Mouse (Mus musculus) limb, embryonic 13.5 days (tissue): Measurements from ENCODE around the gene Pigv. TPM values are rescaled to one million over a fixed set of nuclear protein-coding genes. Genes with fewer than 3 reads are reported as not detected.

Experiments
- ATAC-seq: fragments of 200-750 bp; cut with Nextera tagmentation; 2 replicates; pipeline ENCODE4 v1.8.0; 2017; ENCODE audit warnings: low read depth, moderate number of reproducible peaks, moderate TSS enrichment; ENCODE audit not compliant: low FRiP score
- H3K27ac ChIP-seq: fragments of 300-500 bp; sonication (generic); 2 replicates; pipeline ENCODE4 v1.5.1; 2015; ENCODE audit warnings: inconsistent platforms, mild to moderate bottlenecking, moderate library complexity
- H3K27me3 ChIP-seq: fragments of 300-500 bp; sonication (generic); 2 replicates; pipeline ENCODE4 v1.6.1; 2015; ENCODE audit warnings: mild to moderate bottlenecking, inconsistent platforms
- H3K36me3 ChIP-seq: fragments of 300-500 bp; sonication (generic); 2 replicates; pipeline ENCODE4 v1.6.1; 2015; ENCODE audit warnings: inconsistent platforms, mild to moderate bottlenecking, moderate library complexity
- H3K4me1 ChIP-seq: fragments of 300-500 bp; sonication (generic); 2 replicates; pipeline ENCODE4 v1.6.1; 2015; ENCODE audit warnings: inconsistent platforms
- H3K4me2 ChIP-seq: fragments of 300-500 bp; sonication (generic); replicated peaks from 2 replicates; pipeline ENCODE4 v1.6.1; 2015; ENCODE audit warnings: inconsistent platforms, mild to moderate bottlenecking, moderate library complexity
- H3K4me3 ChIP-seq: fragments of 300-500 bp; sonication (generic); 2 replicates; pipeline ENCODE4 v1.5.1; 2015; ENCODE audit warnings: moderate library complexity, mild to moderate bottlenecking, inconsistent platforms
- H3K9ac ChIP-seq: fragments of 300-500 bp; sonication (generic); 2 replicates; pipeline ENCODE4 v1.6.1; 2015; ENCODE audit warnings: mild to moderate bottlenecking, inconsistent platforms
- H3K9me3 ChIP-seq: fragments of 300-500 bp; sonication (generic); 2 replicates; pipeline ENCODE4 v1.6.1; 2016; ENCODE audit warnings: inconsistent platforms
- WGBS: fragments of 180-500 bp; shearing (Covaris S2); methylation state at CpG from one replicate; pipeline ENCODE4 v1.1.7; 2015; 5-methylcytosine and 5-hydroxymethylcytosine counted together
- polyA plus RNA-seq: library from polyadenylated mRNA; unstranded; fragments of >200 nt; fragmentation: Nextera tagmentation; extraction: Ambion mirVana; gene quantifications from 2 replicates; pipeline ENCODE4 v1.2.1, GENCODE M21; 2015

Pigv gene
- polyA plus RNA-seq, 1 experiment from 2014 or later, result 17.1 TPM

DNA sequence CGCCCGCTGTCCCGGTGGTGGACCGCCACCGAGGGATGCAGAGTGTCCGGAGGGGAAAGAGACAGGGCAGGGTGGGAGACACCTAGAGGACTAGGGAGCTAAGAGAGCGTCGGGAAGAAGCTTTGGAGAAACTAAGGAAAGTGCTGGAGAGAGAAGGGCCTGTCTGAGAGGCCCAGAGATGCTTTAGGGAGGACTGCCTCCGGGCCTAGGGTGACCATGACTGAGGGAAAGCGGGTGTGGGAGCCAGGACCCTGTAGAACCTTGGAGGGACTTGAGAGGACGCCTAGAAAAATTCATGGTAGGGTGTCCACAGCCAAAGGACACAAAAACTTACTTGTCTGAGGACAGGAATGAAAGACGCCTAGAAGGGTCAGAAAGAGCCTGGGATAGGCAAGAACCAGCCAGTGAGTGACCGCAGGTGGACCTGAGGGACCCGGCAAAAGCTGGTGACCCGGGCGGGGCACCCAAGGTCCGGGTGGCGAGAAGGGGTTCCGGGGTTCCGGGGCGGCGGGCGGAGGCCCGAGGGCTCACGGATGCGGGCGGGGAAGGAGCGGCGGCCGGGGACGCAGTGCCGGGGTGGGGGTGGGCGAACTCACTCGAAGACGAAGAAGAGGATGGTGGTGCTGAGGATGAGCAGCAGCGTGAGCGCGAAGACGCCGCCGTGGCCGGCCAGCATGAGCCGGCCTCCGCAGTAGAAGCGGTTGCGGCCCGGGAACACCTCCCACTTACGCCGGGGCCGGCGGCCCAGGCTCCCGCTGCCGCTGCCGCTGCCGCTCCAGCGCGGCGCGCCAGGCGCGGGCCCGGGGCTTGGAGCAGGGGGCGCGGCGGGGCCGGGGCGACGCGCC is 39.7 kb downstream of the Pigv start:
- Histone ChIP-seq H3K4me1 (peaks cover 27% of the 10 kb centered on the region), H3K9ac (peak overlapping the region; percentile 93), H3K27ac (peak overlapping the region; percentile 67; the same call in 1 of the 2 replicates), H3K27me3 (no peaks in the 10 kb centered on the region), H3K36me3 (no peaks in the 10 kb centered on the region; the same call in 1 of the 2 replicates), H3K9me3 (no peaks in the 10 kb centered on the region), H3K4me3 (peak overlapping the region; percentile 83), H3K4me2 (peak overlapping the region; percentile 90)
- peak; percentile 49 for ATAC-seq
- WGBS, result 1% methylated on average over 56 of the region's 69 CpGs

DNA sequence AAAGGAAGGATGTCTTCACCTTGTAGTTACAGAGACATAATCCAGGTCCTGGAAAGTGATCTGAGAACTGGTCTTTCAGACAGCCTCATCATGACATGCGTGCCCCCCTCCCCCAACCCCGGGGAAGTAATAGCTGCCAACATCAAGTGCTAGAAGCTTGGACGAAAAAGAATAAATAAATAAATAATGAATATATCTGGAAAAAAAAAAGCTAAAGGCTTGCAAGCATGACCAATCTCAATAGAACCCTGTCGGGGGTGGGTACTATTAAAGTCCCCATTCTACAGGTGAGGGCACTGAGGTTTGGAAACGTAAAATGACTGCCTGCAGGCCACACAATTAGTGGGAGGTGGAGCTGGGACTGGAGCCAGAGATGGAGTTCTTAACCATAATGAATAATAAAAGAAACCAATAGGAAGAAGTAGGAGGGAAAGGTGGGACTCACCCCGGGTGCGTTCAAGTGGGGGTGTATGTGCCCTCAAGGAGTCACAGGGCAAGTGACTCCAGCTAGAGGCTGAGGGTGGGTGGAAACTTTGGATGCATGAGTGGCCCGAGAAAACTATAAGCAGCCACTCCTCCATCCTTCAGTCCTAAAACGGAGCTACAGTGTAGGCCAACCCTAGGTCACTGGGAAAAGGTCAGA is 40.6 kb downstream of the Pigv start:
- H3K4me3 ChIP-seq, result peak overlapping the region; percentile 83
- no peaks in the 10 kb centered on the region for H3K27me3 ChIP-seq
- H3K4me2 ChIP-seq, result peak overlapping the region; percentile 90
- WGBS, result 43% methylated on average over 9 of the region's 9 CpGs
- H3K36me3 ChIP-seq, result peaks cover 4% of the 10 kb centered on the region
- peaks cover 27% of the 10 kb centered on the region for H3K4me1 ChIP-seq
- H3K9ac ChIP-seq, result peak overlapping the region; percentile 93
- no peak for ATAC-seq
- peak overlapping the region; percentile 17; the same call in 1 of the 2 replicates for H3K27ac ChIP-seq
- H3K9me3 ChIP-seq, result no peaks in the 10 kb centered on the region

DNA sequence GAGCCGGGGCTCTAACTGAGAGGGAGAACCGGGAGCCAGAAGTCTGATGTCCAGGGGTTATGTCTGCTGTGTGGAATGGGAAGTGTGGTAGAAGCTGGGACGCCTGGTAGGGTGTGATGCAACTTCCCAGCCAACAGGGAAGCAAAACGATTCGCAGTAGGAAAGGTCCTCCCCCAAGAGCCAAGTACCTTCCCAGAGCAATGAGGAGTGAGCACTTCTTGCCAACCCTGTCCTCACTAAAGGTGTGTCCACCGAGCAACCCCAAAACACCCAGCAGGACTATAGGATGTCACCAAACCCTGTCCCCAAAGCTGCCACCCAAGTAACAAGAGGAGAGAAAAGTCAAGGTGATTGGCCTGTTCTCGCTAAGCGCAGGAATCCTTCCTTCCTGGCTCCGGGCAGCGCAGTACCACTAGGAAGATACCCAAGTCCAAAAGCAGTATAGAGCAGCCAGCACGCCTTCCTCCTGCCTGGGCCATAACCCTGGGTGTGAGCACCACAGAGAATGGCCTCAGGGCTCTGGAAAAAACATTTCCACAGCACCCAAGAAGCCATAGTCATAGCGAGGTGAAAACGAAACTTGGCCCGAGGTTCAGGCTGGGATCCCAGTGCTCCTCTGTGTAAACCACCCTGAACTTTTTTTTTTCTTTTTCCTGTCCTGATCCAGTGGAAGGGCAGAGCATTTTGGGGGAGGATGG is 41.2 kb downstream of the Pigv start:
- H3K9me3 ChIP-seq, result no peaks in the 10 kb centered on the region
- peaks cover 27% of the 10 kb centered on the region for H3K4me1 ChIP-seq
- H3K27me3 ChIP-seq, result no peaks in the 10 kb centered on the region
- peak overlapping the region; percentile 90 for H3K4me2 ChIP-seq
- ATAC-seq, result no peak
- H3K27ac ChIP-seq, result no peak overlapping the region
- H3K4me3 ChIP-seq, result no peak overlapping the region
- peaks cover 11% of the 10 kb centered on the region for H3K36me3 ChIP-seq
- 0 out of 2 replicates have a peak overlapping the region, but pooled peaks have one; percentile 25 for H3K9ac ChIP-seq
- WGBS, result 78% methylated on average over 14 of the region's 14 CpGs

DNA sequence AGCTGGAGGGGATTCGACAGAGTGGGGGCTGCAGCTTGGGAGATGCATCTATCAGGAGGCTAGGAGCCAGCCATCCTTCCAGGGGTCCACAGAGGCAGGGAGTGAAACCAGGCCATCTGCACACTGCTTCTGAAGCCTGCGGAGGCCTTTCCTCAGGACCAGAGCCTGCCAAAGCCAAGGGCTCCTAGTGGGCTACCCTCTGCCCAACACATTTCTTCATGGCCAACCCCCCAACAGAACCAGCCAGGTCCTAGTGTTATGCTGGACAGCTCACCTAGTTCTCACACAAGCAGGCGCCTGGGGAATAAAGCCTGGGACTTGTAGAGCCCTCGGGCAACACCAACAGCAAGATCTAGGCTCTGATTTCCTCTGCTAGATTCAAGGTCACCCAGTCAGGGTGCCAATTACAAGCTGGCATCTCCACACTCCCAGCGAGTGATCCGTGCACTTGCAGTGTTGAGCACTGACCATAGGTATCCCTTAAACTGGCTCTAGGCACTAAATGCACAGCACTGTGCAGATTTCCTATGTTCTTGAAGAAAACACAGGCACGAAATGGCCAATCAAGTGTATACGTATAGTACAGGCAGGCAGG is 42.0 kb downstream of the Pigv start:
- 90% methylated on average over 8 of the region's 8 CpGs for WGBS
- peaks cover 19% of the 10 kb centered on the region for H3K36me3 ChIP-seq
- peaks cover 27% of the 10 kb centered on the region for H3K4me1 ChIP-seq
- no peak overlapping the region for H3K27ac ChIP-seq
- H3K27me3 ChIP-seq, result no peaks in the 10 kb centered on the region
- H3K4me3 ChIP-seq, result no peak overlapping the region
- no peaks in the 10 kb centered on the region for H3K9me3 ChIP-seq
- ATAC-seq, result no peak
- H3K4me2 ChIP-seq, result no peak overlapping the region
- peak overlapping the region; percentile 25; the same call in 1 of the 2 replicates for H3K9ac ChIP-seq

DNA sequence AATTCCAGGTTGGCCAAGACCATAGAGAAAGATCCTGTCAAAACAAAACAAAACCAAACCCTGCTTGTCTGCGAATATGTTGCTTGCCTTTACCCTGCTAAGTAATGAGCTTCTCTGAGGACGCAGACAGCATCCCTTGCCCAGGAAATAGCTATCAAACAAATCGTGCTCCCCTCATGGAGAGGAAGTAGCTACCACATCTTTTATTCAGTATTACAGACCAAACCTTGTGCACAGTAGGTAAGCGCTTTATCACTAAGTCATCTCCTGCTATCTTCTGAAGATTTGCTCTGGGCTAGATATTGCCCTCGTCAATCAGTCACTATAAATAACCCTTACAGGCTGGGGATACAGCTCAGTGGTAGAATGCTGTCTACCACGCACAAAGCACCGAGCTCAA is 43.3 kb downstream of the Pigv start:
- no peak for ATAC-seq
- Histone ChIP-seq H3K27ac (no peak overlapping the region), H3K27me3 (no peaks in the 10 kb centered on the region), H3K9ac (no peak overlapping the region), H3K4me1 (peaks cover 27% of the 10 kb centered on the region), H3K9me3 (no peaks in the 10 kb centered on the region), H3K4me3 (no peak overlapping the region), H3K4me2 (no peak overlapping the region), H3K36me3 (peaks cover 31% of the 10 kb centered on the region)
- WGBS, result 85% methylated on average over 7 of the region's 7 CpGs

- ATAC-seq, result no peak
- Histone ChIP-seq H3K36me3 (peaks cover 37% of the 10 kb centered on the region), H3K27ac (no peak overlapping the region), H3K4me1 (peaks cover 23% of the 10 kb centered on the region), H3K27me3 (no peaks in the 10 kb centered on the region), H3K9me3 (no peaks in the 10 kb centered on the region), H3K9ac (no peak overlapping the region), H3K4me3 (no peak overlapping the region), H3K4me2 (no peak overlapping the region)
- 80% methylated on average over 2 of the region's 2 CpGs for WGBS
These were observed 43.9 kb downstream of the Pigv start for GRCm38 (mm10) chr4:133628517-133628916.

DNA sequence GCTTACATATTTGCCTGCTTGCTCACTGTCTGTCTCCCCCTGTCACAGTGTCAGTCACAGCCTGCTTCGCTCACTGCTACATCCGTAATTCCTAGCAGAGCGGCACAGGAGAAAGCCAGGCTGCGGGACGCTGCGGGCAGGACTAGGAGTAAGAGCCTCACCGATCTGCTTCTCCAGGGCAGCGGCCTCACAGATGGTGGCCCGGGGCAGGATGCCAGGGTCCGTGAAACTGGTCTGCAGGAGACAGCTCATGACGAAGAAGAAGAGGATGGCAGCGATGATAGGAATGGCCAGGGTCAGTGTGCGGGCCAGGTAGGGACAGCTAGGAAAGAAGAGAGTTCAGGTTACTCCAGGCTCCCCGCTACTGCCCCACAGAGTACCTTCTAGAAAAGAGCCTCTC is 45.4 kb downstream of the Pigv start:
- Histone ChIP-seq H3K36me3 (peaks cover 45% of the 10 kb centered on the region), H3K9me3 (no peaks in the 10 kb centered on the region), H3K27ac (no peak overlapping the region), H3K9ac (no peak overlapping the region), H3K27me3 (no peaks in the 10 kb centered on the region), H3K4me2 (no peak overlapping the region), H3K4me1 (peaks cover 17% of the 10 kb centered on the region), H3K4me3 (no peak overlapping the region)
- no peak for ATAC-seq
- WGBS, result 94% methylated on average over 14 of the region's 14 CpGs

GRCm38 (mm10) chr4:133626621-133627020 is 45.8 kb downstream of the Pigv start:
- H3K9me3 ChIP-seq, result no peaks in the 10 kb centered on the region
- 91% methylated on average over 9 of the region's 9 CpGs for WGBS
- no peak for ATAC-seq
- peaks cover 13% of the 10 kb centered on the region for H3K4me1 ChIP-seq
- H3K27ac ChIP-seq, result no peak overlapping the region
- H3K36me3 ChIP-seq, result peaks cover 49% of the 10 kb centered on the region
- H3K4me2 ChIP-seq, result no peak overlapping the region
- H3K4me3 ChIP-seq, result no peak overlapping the region
- no peak overlapping the region for H3K9ac ChIP-seq
- H3K27me3 ChIP-seq, result no peaks in the 10 kb centered on the region

GRCm38 (mm10) chr4:133626221-133626620 is 46.2 kb downstream of the Pigv start:
- no peak for ATAC-seq
- Histone ChIP-seq H3K4me3 (no peak overlapping the region), H3K9me3 (no peaks in the 10 kb centered on the region), H3K27me3 (no peaks in the 10 kb centered on the region), H3K36me3 (peaks cover 53% of the 10 kb centered on the region), H3K4me2 (no peak overlapping the region), H3K27ac (no peak overlapping the region), H3K9ac (no peak overlapping the region), H3K4me1 (peaks cover 9% of the 10 kb centered on the region)
- 55% methylated on average over 5 of the region's 5 CpGs for WGBS

DNA sequence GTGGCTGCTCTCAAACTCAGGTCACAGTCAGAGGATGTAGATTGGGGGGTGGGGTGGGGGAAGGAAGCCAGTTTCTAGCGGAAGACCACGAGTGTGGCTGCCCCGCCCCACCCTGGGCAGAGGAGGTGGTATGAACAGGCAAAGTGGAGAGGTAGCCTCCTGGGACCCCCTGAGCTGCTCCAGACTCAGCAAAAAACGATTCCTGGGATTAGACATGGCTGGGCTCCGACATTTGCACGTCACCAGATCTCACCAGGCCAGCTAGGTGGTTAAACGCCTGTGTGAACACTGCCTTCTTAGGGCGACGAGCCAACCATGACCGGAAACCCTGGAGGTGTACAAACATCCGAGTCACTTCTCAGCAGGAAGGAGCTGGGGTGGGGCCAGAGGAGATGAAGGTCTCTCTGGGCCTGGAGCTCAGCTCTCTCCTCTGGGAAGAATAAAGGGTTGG is 46.8 kb downstream of the Pigv start:
- Histone ChIP-seq H3K27ac (no peak overlapping the region; the same call in 1 of the 2 replicates), H3K36me3 (peaks cover 59% of the 10 kb centered on the region), H3K4me1 (0 out of 2 replicates have a peak, but pooled peaks cover 4% of the 10 kb centered on the region), H3K4me3 (no peak overlapping the region), H3K27me3 (no peaks in the 10 kb centered on the region), H3K9ac (no peak overlapping the region), H3K4me2 (no peak overlapping the region), H3K9me3 (no peaks in the 10 kb centered on the region)
- WGBS, result 64% methylated on average over 11 of the region's 11 CpGs
- ATAC-seq, result 0 out of 2 replicates have a peak, but pooled peaks have one; percentile 15

GRCm38 (mm10) chr4:133624830-133625229 is 47.6 kb downstream of the Pigv start:
- Histone ChIP-seq H3K36me3 (peaks cover 67% of the 10 kb centered on the region), H3K4me1 (no peaks in the 10 kb centered on the region), H3K9ac (no peak overlapping the region), H3K4me2 (no peak overlapping the region), H3K4me3 (no peak overlapping the region), H3K27me3 (no peaks in the 10 kb centered on the region), H3K27ac (no peak overlapping the region), H3K9me3 (no peaks in the 10 kb centered on the region)
- no peak for ATAC-seq
- 89% methylated on average over 7 of the region's 7 CpGs for WGBS
